Mouse (Mus musculus) bone marrow, adult 2 months (tissue): ENCODE results near the gene Bicra.

Experiments
- CTCF ChIP-seq: fragments of 200-500 bp; IDR thresholded peaks from 2 replicates; pipeline ENCODE4 v1.5.1; 2011; ENCODE audit warnings: low read length, control low read depth; ENCODE audit not compliant: control insufficient read depth, insufficient read depth
- POLR2A ChIP-seq: fragments of 200-500 bp; IDR thresholded peaks from 2 replicates; pipeline ENCODE4 v1.6.1; 2011; ENCODE audit warnings: low read depth, mild to moderate bottlenecking, control low read depth, low read length, borderline replicate concordance; ENCODE audit not compliant: control insufficient read depth

GRCm38 (mm10) chr7:16028102-16028927 is 19.4 kb downstream of the Bicra start:
- TF ChIP-seq POLR2A (no peak), CTCF (no peak)
